Mouse (Mus musculus) kidney, embryonic 14.5 days (tissue): ENCODE measurements around the gene Efcc1. TPM values are rescaled to one million over a fixed set of nuclear protein-coding genes. Genes with fewer than 3 reads are reported as not detected.
"Not testable (repeated sequence)": the region's sequence is repeated elsewhere in the genome, so short reads cannot be mapped to it uniquely, and the experiment has no call there.

ENCODE experiments used
- ATAC-seq: fragments of 200-750 bp; cut with Nextera tagmentation; 2 replicates; pipeline ENCODE4 v1.8.0; 2017; ENCODE audit warnings: moderate number of reproducible peaks, mild to moderate bottlenecking, moderate TSS enrichment, moderate library complexity; ENCODE audit not compliant: low FRiP score, low TSS enrichment
- H3K27ac ChIP-seq: fragments of 300-500 bp; sonication (generic); 2 replicates; pipeline ENCODE4 v1.5.1; 2014; ENCODE audit warnings: low read depth, mild to moderate bottlenecking, low read length, moderate library complexity, mixed read lengths
- H3K27me3 ChIP-seq: fragments of 300-500 bp; sonication (generic); 2 replicates; pipeline ENCODE4 v1.6.1; 2014; ENCODE audit warnings: mild to moderate bottlenecking, low read length; ENCODE audit not compliant: control insufficient read depth, insufficient read depth
- H3K36me3 ChIP-seq: fragments of 300-500 bp; sonication (generic); 2 replicates; pipeline ENCODE4 v1.6.1; 2014; ENCODE audit warnings: low read length, mixed read lengths; ENCODE audit not compliant: control insufficient read depth, insufficient read depth
- H3K4me1 ChIP-seq: fragments of 300-500 bp; sonication (generic); 2 replicates; pipeline ENCODE4 v1.6.1; 2014; ENCODE audit warnings: low read length, mixed read lengths; ENCODE audit not compliant: control insufficient read depth, insufficient read depth
- H3K4me2 ChIP-seq: fragments of 300-500 bp; sonication (generic); replicated peaks from 2 replicates; pipeline ENCODE4 v1.6.1; 2014; ENCODE audit warnings: low read depth, mild to moderate bottlenecking, low read length
- H3K4me3 ChIP-seq: fragments of 300-500 bp; sonication (generic); 2 replicates; pipeline ENCODE4 v1.5.1; 2014; ENCODE audit warnings: mild to moderate bottlenecking, low read length
- H3K9ac ChIP-seq: fragments of 300-500 bp; sonication (generic); 2 replicates; pipeline ENCODE4 v1.6.1; 2014; ENCODE audit warnings: low read depth, mild to moderate bottlenecking, low read length, moderate library complexity
- H3K9me3 ChIP-seq: fragments of 300-500 bp; sonication (generic); 2 replicates; pipeline ENCODE4 v1.6.1; 2016; ENCODE audit warnings: low read length; ENCODE audit not compliant: control insufficient read depth
- WGBS: fragments of 180-500 bp; shearing (Covaris S2); extraction: QIAGEN DNeasy Blood & Tissue Kit; methylation state at CpG from one replicate; pipeline ENCODE4 v1.1.7; 2014; 5-methylcytosine and 5-hydroxymethylcytosine counted together
- polyA plus RNA-seq: library from polyadenylated mRNA; unstranded; fragments of >200 nt; fragmentation: Nextera tagmentation; extraction: Ambion mirVana; gene quantifications from 2 replicates; pipeline ENCODE4 v1.2.1, GENCODE M21; 2014

Gene Efcc1
- polyA plus RNA-seq, 1 experiment from 2014 or later = 1.8 TPM

DNA sequence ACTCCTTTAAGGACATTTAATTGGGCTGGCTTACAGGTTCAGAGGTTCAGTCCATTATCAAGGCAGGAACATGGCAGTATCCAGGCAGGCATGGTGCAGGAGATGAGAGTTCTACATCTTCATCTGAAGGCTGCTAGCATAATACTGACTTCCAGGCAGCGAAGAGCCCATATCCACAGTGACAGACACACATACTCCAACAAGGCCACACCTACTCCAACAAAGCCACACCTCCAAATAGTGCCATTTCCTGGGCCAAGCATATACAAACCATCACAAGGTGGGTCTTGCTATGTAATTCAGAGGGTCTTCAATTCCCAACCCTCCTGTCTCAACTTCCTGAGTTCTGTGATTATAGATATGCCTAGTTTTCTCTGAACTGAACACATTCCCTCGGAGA lies 33.6 kb downstream of the Efcc1 start:
- H3K9ac ChIP-seq, H3K9me3 ChIP-seq, H3K36me3 ChIP-seq, ATAC-seq, H3K4me2 ChIP-seq, H3K4me3 ChIP-seq, H3K27ac ChIP-seq, H3K27me3 ChIP-seq, H3K4me1 ChIP-seq: not testable (repeated sequence)
- 90% methylated on average over 2 of the region's 2 CpGs for WGBS

DNA sequence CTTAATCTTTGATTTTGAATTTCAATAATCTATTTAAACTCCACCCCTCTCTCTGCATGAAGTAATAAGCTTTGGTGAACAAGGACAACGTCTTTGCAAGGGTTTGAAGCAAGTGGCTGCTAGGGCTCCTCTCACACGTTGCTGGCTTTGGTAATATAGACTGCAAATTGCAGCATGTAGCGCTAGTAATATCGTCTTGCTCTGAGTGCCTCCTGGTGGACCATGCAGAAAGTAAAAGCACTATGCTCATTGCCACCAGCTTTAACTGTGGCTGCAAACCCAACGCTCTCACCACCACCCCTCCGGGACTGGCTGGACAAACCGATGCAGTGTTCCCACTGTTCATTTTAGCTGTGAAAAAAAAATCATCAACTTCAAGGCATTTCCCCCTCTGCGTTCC lies 40.0 kb downstream of the Efcc1 start:
- WGBS = 55% methylated on average over 8 of the region's 8 CpGs
- Histone ChIP-seq H3K4me3 (no peak overlapping the region), H3K36me3 (no peaks in the 10 kb centered on the region), H3K4me1 (no peaks in the 10 kb centered on the region), H3K27me3 (no peaks in the 10 kb centered on the region), H3K9me3 (no peaks in the 10 kb centered on the region), H3K27ac (no peak overlapping the region), H3K4me2 (no peak overlapping the region), H3K9ac (no peak overlapping the region)
- no peak for ATAC-seq

DNA sequence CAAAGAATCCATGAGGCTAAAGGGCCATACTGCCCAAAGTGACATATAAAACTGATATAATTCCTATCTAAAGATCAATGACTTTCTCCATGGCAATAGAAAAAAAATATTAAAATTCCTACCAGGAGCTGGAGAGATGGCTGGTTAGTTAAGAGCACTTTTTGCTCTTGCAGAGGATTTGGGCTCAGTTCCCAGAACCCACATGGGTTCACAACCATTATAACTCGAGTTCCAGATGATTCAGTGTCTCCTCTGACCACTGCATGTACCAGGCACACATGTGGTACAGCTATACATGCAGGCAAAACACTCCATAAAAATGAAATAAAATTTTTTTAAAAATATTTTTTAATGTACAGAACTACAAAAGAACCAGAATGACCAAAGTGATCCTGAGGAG lies 43.8 kb downstream of the Efcc1 start:
- Histone ChIP-seq H3K9ac (no peak overlapping the region), H3K9me3 (no peaks in the 10 kb centered on the region), H3K36me3 (no peaks in the 10 kb centered on the region), H3K4me2 (no peak overlapping the region), H3K4me3 (no peak overlapping the region), H3K27ac (no peak overlapping the region), H3K4me1 (no peaks in the 10 kb centered on the region), H3K27me3 (no peaks in the 10 kb centered on the region)
- 50% methylated on average over 1 of the region's 1 CpGs for WGBS
- ATAC-seq = no peak

DNA sequence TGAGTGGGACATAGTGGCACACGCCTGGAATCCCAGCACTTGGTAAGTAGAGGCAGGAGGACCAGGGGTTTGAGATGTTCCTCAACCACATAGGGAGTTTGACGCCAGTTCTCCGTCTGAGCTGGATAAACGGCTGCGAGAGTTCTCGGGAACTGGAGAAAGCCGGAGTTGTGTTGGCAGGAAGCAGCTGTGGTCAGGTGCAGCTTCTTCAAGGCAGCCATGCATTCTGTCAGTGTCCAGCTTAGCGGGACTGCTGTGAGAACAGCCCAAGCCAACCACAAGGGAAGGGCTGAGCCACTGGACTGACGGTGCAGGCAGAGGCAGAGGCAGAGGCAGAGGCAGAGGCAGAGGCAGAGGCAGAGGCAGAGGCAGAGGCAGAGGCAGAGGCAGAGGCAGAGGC lies 44.2 kb downstream of the Efcc1 start:
- H3K27ac ChIP-seq = no peak overlapping the region
- no peak overlapping the region for H3K9ac ChIP-seq
- H3K4me1 ChIP-seq = no peaks in the 10 kb centered on the region
- 81% methylated on average over 9 of the region's 9 CpGs for WGBS
- H3K4me2 ChIP-seq = no peak overlapping the region
- ATAC-seq = no peak
- no peaks in the 10 kb centered on the region for H3K36me3 ChIP-seq
- no peaks in the 10 kb centered on the region for H3K9me3 ChIP-seq
- no peaks in the 10 kb centered on the region for H3K27me3 ChIP-seq
- H3K4me3 ChIP-seq = no peak overlapping the region

DNA sequence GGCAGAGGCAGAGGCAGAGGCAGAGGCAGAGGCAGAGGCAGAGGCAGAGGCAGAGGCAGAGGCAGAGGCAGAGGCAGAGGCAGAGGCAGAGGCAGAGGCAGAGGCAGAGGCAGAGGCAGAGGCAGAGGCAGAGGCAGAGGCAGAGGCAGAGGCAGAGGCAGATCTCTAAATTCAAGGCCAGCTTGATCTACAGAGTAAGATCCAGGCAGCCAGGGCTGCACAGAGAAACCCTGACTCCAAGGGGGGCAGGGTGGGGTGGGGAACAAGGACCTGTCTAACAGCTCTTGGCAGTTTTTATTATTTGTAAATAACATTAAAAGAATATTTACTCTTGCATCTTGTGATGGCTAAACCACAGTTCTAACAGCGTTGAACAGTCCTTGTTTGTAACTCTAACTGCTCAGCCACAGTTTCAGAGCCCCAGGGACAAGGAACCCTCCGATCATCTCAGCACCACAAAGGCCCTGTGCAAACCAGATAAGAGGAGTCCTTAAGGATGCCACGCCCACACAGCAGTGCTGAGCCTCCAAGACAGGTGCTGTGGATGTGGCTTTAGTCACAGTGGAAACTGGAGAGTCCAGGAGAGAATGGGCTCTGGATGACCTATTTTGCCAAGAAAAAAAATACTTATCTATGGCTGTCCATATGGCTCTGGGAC lies 45.0 kb downstream of the Efcc1 start:
- WGBS = 81% methylated on average over 3 of the region's 3 CpGs
- Histone ChIP-seq H3K27ac (no peak overlapping the region), H3K4me2 (no peak overlapping the region), H3K27me3 (no peaks in the 10 kb centered on the region), H3K4me3 (no peak overlapping the region), H3K36me3 (no peaks in the 10 kb centered on the region), H3K4me1 (no peaks in the 10 kb centered on the region), H3K9me3 (no peaks in the 10 kb centered on the region), H3K9ac (no peak overlapping the region)
- no peak for ATAC-seq

DNA sequence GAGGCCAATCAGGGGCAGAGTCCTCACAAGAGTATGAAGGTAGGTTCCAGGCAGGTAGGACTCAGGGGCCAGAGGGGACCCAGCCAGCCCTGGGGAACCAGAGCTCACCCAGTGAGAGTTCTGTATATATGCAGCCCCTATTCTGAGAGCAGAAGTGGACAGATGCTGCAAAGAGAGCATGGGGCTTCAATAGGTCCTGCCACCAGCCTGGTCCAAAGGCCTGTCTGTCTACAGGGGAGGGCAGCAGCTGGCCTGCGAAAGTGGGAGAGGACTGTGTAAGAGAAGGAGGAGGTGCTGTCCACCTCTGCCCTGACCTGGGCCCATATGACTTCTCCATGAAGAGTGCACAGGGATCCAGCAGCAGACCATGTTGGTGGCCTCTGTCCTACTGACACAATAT lies 46.0 kb downstream of the Efcc1 start:
- Histone ChIP-seq H3K4me2 (no peak overlapping the region), H3K9me3 (no peaks in the 10 kb centered on the region), H3K27me3 (no peaks in the 10 kb centered on the region), H3K27ac (no peak overlapping the region), H3K36me3 (no peaks in the 10 kb centered on the region), H3K4me3 (no peak overlapping the region), H3K9ac (no peak overlapping the region), H3K4me1 (no peaks in the 10 kb centered on the region)
- ATAC-seq = no peak
- 69% methylated on average over 1 of the region's 1 CpGs for WGBS

DNA sequence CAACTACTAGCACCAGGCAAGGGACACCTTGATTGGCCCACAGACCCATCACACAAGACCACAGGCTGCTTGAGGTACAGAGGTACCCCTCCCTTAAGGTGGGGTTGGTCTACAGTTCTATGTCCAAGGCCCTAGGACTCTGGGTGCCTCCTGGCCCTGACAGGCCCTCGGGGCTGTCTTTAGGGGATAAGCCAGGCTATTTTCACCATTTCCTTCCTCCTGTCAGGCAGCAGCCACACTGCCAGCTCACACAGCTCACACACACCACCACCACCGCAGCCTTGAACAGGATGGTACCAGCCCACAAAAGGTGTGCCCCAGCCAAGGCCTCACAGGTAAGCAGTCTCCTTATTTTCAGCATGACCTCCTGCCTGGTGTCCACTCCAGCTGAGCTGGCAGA lies 47.2 kb downstream of the Efcc1 start, which contains the start of gene Gp9:
TSS of gene Gp9 (plus strand) at position 231 of the 400 bp plus-strand sequence.
- no peaks in the 10 kb centered on the region for H3K36me3 ChIP-seq
- H3K27ac ChIP-seq = no peak within 1 kb of the TSS
- no peak for ATAC-seq
- no peaks in the 10 kb centered on the region for H3K27me3 ChIP-seq
- WGBS = 77% methylated on average over 2 of the region's 2 CpGs
- no peak within 1 kb of the TSS for H3K9ac ChIP-seq
- no peak within 1 kb of the TSS for H3K4me3 ChIP-seq
- no peaks in the 10 kb centered on the region for H3K9me3 ChIP-seq
- H3K4me2 ChIP-seq = no peak within 1 kb of the TSS
- no peaks in the 10 kb centered on the region for H3K4me1 ChIP-seq

DNA sequence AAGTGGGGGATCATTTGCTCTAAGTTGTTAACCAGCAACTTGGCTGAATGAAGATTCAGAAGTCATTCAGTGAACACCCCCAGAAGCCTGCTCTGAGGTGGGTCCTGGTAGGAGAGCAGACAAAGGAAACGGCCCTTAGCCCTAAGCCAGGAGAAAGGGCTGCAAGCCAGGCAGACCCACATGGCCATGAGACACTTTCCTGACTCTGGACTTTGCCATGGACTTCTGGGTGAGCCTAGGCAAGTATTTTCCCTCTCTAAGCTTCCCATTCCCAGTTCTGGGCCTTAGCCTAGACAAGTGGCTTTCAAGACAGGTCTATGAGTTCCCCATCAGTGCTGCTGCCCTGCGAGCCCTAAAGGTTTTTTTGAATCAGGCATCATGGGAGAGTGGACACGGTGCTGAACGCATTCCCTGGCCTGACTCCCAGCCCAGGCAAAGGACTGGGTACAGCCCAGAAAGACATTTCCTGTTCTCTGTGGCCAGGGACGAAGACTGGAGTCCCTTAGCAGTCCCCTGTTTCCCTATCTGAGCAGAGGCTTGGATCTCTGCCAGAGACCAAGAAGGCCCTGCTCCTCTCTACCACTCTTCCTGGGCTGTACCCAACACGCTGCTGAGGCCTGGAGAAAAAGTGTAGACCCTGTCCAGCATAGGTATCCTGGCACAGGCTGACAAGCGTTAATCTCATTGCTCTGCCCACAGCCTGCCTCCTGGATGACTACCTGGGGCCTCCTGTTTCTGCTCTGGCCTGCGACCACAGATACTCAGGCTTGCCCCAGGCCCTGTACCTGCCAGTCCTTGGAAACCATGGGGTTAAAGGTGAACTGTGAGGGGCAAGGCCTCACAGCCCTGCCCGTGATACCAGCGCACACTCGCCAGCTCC lies 47.9 kb downstream of the Efcc1 start:
- Histone ChIP-seq H3K4me3 (no peak overlapping the region), H3K4me1 (no peaks in the 10 kb centered on the region), H3K27me3 (no peaks in the 10 kb centered on the region), H3K4me2 (no peak overlapping the region), H3K9ac (no peak overlapping the region), H3K36me3 (no peaks in the 10 kb centered on the region), H3K9me3 (no peaks in the 10 kb centered on the region), H3K27ac (no peak overlapping the region)
- WGBS = 69% methylated on average over 11 of the region's 11 CpGs
- peak; percentile 6; the same call in 1 of the 2 replicates for ATAC-seq
